Mouse (Mus musculus): ENCODE results near the gene Ccdc194. TPM values are rescaled to one million over a fixed set of nuclear protein-coding genes. Genes with fewer than 3 reads are reported as not detected.

Gene Ccdc194
- polyA plus RNA-seq, 1 experiment from 2014 or later: 0.49 TPM

DNA sequence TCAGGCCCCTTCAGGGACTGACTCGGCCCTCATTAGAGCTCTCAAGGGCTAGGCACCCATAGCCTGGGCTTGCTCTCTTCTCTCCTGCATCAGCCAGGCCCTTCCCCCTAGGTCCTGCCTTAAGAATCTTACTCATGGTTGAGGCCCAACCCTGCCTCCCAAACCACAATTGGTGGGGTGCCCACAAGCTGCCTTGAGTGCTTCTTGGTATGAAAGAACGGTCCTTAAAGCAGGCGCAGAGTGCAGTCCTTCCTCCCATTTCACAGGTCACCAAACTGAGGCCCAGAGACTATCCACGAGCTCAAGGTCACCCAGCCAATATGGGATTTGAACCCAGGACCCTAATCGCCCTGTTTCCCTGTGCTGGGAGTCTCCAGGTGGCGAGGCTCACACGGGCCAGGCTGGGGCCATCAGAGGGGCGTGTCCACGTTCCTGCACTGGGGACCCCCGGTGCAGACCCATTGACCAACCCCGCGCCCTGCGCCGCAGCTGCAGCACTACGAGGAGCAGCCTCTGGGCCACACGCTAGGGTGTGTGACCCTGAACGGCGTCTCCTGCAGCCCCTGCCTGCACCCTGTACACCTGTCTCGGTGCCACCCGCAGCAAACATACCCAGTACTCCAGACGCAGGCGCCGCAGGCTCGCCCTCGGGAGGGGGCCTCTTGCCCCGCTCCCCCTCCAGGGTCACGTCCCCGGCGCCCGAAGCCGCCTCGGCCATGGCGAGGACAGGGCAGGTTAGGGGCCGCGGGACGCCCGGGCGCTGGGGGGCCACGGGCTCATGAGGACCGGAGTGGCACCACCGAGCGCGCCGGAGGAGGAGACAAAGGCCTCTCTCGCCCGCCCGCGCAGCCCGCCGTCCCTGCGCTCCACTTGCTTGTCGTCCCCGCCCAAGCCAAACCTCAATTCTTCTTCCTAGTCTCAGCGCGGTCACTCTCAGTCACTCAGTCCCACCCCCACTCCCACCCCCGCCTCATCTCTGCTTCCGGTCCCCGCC lies 40.1 kb downstream of the Ccdc194 start, which contains the start of gene Ano8:
Gene Ano8 (minus strand): TSS at position 822 of the 994 bp plus-strand sequence.
- H3K9me3 ChIP-seq: no peaks in the 10 kb centered on the region
- WGBS: 5% methylated on average over 57 of the region's 58 CpGs
- peak within 1 kb of the TSS; percentile 74 for H3K4me3 ChIP-seq
- ATAC-seq (ENCODE audit: insufficient number of reproducible peaks, insufficient read depth, low FRiP score, low TSS enrichment): peak; percentile 38
- H3K27me3 ChIP-seq: no peaks in the 10 kb centered on the region
- H3K4me2 ChIP-seq (replicated peaks): peak within 1 kb of the TSS; percentile 84
- peak within 1 kb of the TSS; percentile 90 for H3K9ac ChIP-seq
- H3K36me3 ChIP-seq: peaks cover 38% of the 10 kb centered on the region
- peak within 1 kb of the TSS; percentile 74 for H3K27ac ChIP-seq
- peaks cover 25% of the 10 kb centered on the region for H3K4me1 ChIP-seq

DNA sequence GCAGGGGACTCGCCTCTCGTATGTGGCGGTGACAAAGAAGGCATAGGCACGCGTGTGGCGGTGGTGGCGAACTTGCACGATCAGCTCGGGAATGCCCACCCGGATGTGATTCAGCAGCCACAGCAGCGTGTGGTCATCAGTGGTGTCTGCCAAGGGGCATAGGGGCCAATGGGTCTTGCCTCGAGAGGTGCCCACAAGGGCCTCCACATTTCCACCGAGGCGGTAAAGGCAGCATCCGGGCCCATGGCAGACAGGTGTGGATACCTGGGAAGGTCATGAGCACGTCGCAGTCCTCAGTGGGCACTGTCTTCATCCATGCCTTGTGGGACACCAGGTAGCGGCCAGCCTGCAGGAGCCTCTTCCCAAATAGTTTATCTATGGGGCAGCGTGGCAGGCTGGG lies 40.8 kb downstream of the Ccdc194 start:
- H3K9me3 ChIP-seq: no peaks in the 10 kb centered on the region
- H3K9ac ChIP-seq: no peak overlapping the region; the same call in 1 of the 2 replicates
- H3K27ac ChIP-seq: no peak overlapping the region
- peak overlapping the region; percentile 84 for H3K4me2 ChIP-seq (replicated peaks)
- peak overlapping the region; percentile 74 for H3K4me3 ChIP-seq
- peaks cover 41% of the 10 kb centered on the region for H3K36me3 ChIP-seq
- peaks cover 22% of the 10 kb centered on the region for H3K4me1 ChIP-seq
- 95% methylated on average over 19 of the region's 19 CpGs for WGBS
- H3K27me3 ChIP-seq: no peaks in the 10 kb centered on the region
- ATAC-seq (ENCODE audit: insufficient number of reproducible peaks, insufficient read depth, low FRiP score, low TSS enrichment): no peak

DNA sequence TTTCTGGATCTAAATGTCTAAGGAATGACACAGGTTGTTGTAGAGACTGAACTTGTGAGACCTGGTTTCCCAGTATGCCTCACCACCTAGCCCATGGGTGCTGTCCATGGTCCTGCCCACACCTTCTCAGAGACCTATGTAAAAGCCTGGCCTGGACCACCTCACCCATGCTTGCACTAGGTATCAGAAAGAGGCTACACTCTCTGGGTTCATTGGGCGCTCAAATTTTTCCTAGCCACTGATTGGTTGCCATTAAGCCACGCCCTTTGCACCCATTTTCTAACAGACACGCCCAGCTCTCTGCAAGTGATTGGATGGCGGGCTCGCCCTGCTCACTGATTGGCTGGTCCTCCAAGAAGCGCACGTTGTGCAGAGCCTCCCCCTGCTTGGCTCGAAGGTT lies 41.6 kb downstream of the Ccdc194 start:
- H3K4me2 ChIP-seq (replicated peaks): no peak overlapping the region

DNA sequence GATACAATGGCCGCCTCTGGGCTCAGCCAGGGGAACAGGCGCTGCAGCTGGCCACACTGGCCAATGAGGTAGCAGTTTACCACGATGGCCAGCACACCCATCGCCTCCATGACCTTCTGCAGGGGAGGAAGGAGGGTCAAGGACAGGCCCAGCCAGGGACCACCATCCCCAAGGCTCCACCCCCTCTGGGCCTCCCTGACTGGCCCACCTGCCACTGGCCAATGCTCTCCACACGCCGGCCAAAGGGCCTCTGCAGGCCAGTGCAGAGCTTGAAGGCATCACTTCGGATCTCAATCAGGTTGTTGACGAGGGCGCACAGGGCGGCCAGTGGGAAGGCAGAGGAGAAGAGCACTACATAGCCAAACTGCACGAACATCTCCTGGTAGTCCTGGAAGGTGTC lies 46.6 kb downstream of the Ccdc194 start:
- WGBS: 86% methylated on average over 11 of the region's 11 CpGs

More for the DNA sequence above, 41.6 kb downstream of the Ccdc194 start:
- 48% methylated on average over 8 of the region's 8 CpGs for WGBS
- H3K27ac ChIP-seq: no peak overlapping the region
- no peak overlapping the region for H3K9ac ChIP-seq
- no peak for ATAC-seq (ENCODE audit: insufficient number of reproducible peaks, insufficient read depth, low FRiP score, low TSS enrichment)
- H3K4me3 ChIP-seq: no peak overlapping the region
- H3K27me3 ChIP-seq: no peaks in the 10 kb centered on the region
- peaks cover 47% of the 10 kb centered on the region for H3K36me3 ChIP-seq
- peaks cover 14% of the 10 kb centered on the region for H3K4me1 ChIP-seq
- H3K9me3 ChIP-seq: no peaks in the 10 kb centered on the region

DNA sequence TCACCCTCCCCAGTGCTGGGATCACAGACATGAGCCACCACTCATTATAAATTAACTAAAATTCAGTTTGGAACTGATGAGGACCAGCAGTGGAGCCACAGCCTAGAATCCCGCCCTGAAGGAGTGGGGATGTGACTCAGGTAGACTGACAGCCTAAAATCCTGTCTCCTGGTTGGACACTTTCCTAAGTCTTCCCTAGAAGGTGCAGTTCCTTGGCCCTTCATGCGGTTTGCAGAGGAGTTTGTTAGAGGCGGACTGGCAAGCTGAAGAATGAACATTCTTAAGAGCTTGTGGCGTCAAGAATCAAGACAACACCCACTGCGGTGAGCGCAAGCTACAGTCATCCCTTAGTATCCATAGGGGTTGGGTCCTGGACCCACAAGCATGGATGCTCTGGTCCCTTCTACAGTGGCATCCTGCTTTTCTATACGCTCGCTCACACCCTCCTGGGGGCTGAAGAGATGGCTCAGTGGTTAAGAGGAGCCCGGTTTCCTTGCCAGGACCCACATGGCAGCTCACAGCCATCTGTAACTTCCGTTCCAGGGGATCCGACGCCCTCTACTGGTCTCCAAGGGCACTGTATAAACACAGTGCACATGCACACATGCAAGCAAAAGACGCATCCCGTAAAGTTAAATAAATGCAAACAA lies 48.2 kb downstream of the Ccdc194 start:
- Histone ChIP-seq H3K27ac (peak overlapping the region; percentile 85; the same call in 1 of the 2 replicates), H3K4me3 (peak overlapping the region; percentile 60), H3K9ac (peak overlapping the region; percentile 74), H3K36me3 (peaks cover 66% of the 10 kb centered on the region), H3K4me2 (replicated peaks) (peak overlapping the region; percentile 91), H3K4me1 (peaks cover 18% of the 10 kb centered on the region), H3K9me3 (no peaks in the 10 kb centered on the region), H3K27me3 (no peaks in the 10 kb centered on the region)
- WGBS: 40% methylated on average over 14 of the region's 14 CpGs
- no peak for ATAC-seq (ENCODE audit: insufficient number of reproducible peaks, insufficient read depth, low FRiP score, low TSS enrichment)

More for the DNA sequence above, 46.6 kb downstream of the Ccdc194 start:
- H3K4me2 ChIP-seq (replicated peaks): no peak overlapping the region
- no peak overlapping the region for H3K4me3 ChIP-seq
- peaks cover 64% of the 10 kb centered on the region for H3K36me3 ChIP-seq
- no peak overlapping the region for H3K9ac ChIP-seq
- H3K9me3 ChIP-seq: no peaks in the 10 kb centered on the region
- peaks cover 18% of the 10 kb centered on the region for H3K4me1 ChIP-seq
- no peaks in the 10 kb centered on the region for H3K27me3 ChIP-seq
- ATAC-seq (ENCODE audit: insufficient number of reproducible peaks, insufficient read depth, low FRiP score, low TSS enrichment): no peak
- no peak overlapping the region for H3K27ac ChIP-seq

DNA sequence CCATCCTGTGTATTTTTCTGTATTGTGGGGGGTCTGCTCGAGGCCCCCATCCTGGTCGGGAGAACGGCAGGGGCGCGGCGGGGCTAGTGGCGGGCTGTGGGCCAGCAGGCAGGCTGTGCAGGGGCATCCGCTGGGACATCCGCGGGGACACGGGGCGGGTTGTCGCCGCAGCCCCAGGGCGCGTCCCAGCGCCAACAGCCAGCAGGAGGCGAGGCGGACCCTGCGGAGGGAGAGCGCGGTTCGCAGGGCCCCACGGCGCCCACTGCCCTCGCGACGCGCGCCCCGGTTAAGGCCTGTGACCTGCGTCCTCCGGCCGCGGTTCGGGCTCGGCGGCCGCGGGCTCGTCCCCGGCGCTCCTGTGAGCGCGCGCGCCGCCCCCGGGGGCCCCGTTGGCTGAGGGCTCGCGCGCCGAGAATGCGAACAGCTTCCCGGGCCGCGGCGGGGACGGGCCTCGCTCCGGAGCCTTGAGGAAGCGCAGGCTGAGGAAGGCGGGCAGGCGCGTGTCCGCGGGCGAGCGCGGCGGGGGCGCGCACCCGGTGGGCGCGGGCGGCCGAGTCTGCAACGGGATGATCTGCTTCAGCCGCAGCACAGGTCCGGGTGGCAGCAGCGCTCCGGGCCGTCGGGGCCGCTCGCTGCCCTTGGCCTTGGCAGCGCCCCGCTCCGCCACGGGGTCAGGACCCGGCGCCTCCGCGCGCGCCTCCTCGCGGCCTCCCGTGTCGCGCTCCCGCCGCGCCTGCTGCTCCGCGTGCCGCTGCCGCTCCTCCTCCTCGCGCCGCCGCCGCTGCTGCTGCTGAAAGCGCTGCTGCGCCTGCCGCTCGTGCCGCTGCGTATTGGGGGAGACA lies 49.2 kb downstream of the Ccdc194 start:
- H3K4me2 ChIP-seq (replicated peaks): peak overlapping the region; percentile 91
- H3K9ac ChIP-seq: peak overlapping the region; percentile 74
- H3K36me3 ChIP-seq: peaks cover 67% of the 10 kb centered on the region
- peaks cover 18% of the 10 kb centered on the region for H3K4me1 ChIP-seq
- peak overlapping the region; percentile 60 for H3K4me3 ChIP-seq
- no peaks in the 10 kb centered on the region for H3K9me3 ChIP-seq
- peak overlapping the region; percentile 85 for H3K27ac ChIP-seq
- peak; percentile 16; the same call in 1 of the 2 replicates for ATAC-seq (ENCODE audit: insufficient number of reproducible peaks, insufficient read depth, low FRiP score, low TSS enrichment)
- H3K27me3 ChIP-seq: no peaks in the 10 kb centered on the region
- under 1% methylated on average over 77 of the region's 121 CpGs for WGBS

DNA sequence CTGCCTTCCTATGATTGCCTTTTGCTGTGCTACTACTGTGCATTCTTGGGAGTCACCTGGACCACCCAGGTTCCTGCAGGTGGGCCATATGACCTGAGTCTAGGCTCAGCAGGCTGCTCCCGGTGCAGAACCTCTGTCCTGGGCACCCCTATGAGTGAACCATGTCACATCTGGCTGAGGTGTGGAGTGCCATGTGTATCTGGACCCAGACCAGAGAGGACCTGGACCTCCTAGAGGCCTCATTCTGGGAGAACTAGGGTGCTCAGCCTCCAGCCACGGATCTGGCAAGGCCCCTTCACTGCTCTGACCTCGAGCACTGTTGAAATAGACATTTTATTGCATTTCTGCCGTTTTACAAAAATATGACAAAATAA lies 49.8 kb downstream of the Ccdc194 start:
- ATAC-seq (ENCODE audit: insufficient number of reproducible peaks, insufficient read depth, low FRiP score, low TSS enrichment): no peak
- Histone ChIP-seq H3K36me3 (peaks cover 68% of the 10 kb centered on the region), H3K4me2 (replicated peaks) (peak overlapping the region; percentile 91), H3K9me3 (no peaks in the 10 kb centered on the region), H3K4me3 (peak overlapping the region; percentile 60), H3K27ac (0 out of 2 replicates have a peak overlapping the region, but pooled peaks have one; percentile 85), H3K27me3 (no peaks in the 10 kb centered on the region), H3K9ac (peak overlapping the region; percentile 74), H3K4me1 (peaks cover 18% of the 10 kb centered on the region)
- WGBS: 21% methylated on average over 4 of the region's 4 CpGs

DNA sequence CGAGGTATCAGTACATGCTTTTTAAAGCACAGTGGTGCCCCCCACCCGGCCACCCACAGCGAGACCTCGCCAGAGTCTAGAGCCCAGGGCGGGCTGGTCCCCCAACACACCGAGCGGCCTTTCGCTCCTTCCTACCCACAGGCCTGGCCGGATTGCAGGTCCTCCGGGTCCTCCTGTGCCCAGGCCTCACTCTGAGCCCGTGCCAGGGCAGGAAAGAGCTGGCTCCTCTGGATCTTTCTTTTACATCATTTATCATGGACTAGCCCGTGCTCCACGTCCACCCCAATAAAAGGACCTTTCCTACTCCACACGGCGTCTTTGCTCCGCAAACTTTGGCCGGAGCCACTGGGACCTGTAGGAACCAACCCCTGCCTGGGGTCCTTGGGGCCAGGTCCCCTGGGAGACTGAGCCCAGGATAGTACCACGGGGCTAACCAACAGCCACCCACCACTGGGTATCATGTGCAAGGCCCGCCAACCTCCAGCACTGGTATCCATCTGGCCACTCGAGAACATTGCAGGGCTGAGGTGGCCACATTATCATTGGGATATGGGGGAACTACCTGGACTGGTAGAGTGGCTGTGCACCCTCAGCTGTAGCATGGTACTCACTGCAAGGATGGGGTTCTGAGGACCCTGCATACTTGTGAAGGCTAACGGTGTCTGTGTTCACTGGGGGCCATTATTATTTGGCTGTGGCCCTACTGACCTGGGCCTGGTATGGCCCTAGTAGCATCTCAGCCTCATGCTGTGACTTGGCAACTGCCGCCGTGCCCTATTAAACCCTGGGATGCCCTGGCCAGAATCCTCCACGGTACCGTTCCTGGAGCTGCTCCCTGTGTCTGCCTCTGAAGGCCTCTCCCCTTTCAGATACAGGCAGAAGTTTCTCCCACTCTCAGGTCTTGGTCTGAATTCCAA lies 50.5 kb downstream of the Ccdc194 start:
- H3K4me1 ChIP-seq: peaks cover 23% of the 10 kb centered on the region
- WGBS: 90% methylated on average over 25 of the region's 25 CpGs
- H3K36me3 ChIP-seq: peaks cover 62% of the 10 kb centered on the region
- ATAC-seq (ENCODE audit: insufficient number of reproducible peaks, insufficient read depth, low FRiP score, low TSS enrichment): no peak
- H3K27ac ChIP-seq: no peak overlapping the region
- H3K4me3 ChIP-seq: no peak overlapping the region
- no peak overlapping the region for H3K4me2 ChIP-seq (replicated peaks)
- no peak overlapping the region for H3K9ac ChIP-seq
- no peaks in the 10 kb centered on the region for H3K27me3 ChIP-seq
- no peaks in the 10 kb centered on the region for H3K9me3 ChIP-seq

DNA sequence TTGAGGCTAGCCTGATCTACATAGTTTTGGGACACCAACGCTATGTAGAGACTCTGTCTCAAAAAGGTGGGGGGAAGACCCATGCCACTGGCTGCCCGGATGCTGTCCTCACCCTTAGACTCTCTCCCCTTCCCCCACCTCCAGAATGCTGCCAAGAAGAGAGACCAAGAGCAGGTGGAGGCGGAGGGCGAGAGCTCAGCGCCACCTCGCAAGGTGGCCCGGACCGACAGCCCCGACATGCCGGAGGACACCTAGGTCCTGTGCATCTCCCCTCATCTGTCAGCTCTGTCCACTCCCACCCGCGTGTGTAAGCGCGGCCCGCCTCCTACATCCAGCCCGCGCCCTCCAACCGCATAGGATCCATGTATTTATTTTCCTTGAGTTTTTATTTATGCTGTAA lies 51.2 kb downstream of the Ccdc194 start:
- no peaks in the 10 kb centered on the region for H3K9me3 ChIP-seq
- no peak overlapping the region for H3K4me2 ChIP-seq (replicated peaks)
- H3K9ac ChIP-seq: no peak overlapping the region
- no peak overlapping the region for H3K27ac ChIP-seq
- no peaks in the 10 kb centered on the region for H3K27me3 ChIP-seq
- H3K4me1 ChIP-seq: peaks cover 28% of the 10 kb centered on the region
- no peak overlapping the region for H3K4me3 ChIP-seq
- 90% methylated on average over 18 of the region's 18 CpGs for WGBS
- H3K36me3 ChIP-seq: peaks cover 57% of the 10 kb centered on the region
- no peak for ATAC-seq (ENCODE audit: insufficient number of reproducible peaks, insufficient read depth, low FRiP score, low TSS enrichment)

DNA sequence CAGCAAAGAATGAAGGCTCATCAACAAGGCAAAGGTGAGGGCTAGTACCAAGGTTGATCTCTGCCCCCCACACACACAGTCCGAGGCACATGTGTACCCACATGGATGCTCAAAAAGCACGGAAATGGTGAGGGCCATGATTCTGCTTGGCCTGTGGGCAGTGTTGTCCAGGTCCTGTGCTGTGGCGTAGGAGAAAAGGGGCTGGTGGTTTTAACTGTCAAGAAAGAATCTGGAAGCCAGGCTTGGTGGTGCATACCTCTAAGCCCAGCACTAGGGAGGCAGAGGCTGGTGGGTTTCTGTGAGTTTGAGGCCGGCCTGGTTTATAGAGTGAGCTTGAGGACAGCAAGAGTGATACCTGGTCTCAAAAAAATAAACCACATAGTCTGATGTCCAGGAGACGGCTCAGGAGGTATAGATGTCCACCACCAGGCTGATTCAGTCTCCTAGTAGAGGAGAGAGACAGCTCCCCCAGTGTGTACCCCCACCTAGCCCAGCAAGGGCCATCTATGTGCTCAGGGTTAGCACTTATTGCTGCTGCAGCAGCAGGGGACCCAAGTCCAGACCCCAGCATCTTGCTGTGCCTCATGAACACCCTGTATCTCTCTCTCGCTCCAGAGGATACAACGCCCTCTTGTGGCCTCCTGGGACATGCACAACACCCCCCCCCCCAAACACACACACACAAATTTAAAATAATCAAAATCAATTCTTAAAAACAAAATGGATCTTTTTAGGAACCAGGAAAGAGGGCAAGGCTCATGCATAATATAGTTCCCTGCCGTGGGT lies 52.7 kb downstream of the Ccdc194 start:
- Histone ChIP-seq H3K9ac (no peak overlapping the region), H3K27ac (no peak overlapping the region), H3K27me3 (no peaks in the 10 kb centered on the region), H3K4me3 (no peak overlapping the region), H3K4me2 (replicated peaks) (no peak overlapping the region), H3K36me3 (peaks cover 51% of the 10 kb centered on the region), H3K9me3 (no peaks in the 10 kb centered on the region), H3K4me1 (peaks cover 28% of the 10 kb centered on the region)
- 81% methylated on average over 8 of the region's 8 CpGs for WGBS
- no peak for ATAC-seq (ENCODE audit: insufficient number of reproducible peaks, insufficient read depth, low FRiP score, low TSS enrichment)
